Mouse (Mus musculus) layer of hippocampus, adult 8-10 months (tissue): Measurements from ENCODE around the gene Sgta. TPM values are rescaled to one million over a fixed set of nuclear protein-coding genes. Genes with fewer than 3 reads are reported as not detected.

Source experiments
- DNase-seq, 2 experiments: peaks; one replicate each; pipeline ENCODE4 v3.0.0; 2022; ENCODE audit warnings: low spot score in 2 of 2
- total RNA-seq, 4 experiments: library from RNA; stranded (reverse); gene quantifications; 2 replicates each; pipeline ENCODE4 v1.2.4; 2022

The Sgta gene
- total RNA-seq, 4 experiments from 2014 or later, result 165 to 175 (median 172) TPM

DNA sequence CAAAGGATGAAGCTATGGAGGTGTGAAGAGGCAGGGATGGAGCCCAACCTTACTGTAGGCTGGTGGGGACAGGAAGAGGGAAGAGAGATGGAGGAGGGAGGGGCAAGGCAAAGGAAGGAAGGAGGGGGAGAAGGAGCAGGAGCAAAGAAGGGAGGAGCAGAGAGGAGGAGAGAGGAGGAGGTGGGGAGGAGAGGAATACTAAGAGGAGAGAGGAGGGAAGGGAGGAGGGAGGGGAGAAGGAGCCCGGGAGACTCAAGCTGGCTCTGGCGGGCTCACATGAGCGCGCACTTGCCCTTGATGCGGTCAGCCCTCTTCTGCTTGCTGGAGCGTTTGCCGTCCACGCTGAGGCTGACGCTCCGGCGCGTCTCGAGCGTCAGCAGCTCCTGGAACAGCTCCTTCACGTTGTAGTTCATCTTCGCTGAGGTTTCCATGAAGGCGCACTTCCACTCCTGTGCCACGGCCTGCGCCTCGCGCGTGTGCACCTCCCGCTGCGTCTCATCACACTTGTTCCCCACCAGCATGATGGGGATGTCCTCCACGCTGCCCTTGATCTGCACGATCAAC lies 38.4 kb downstream of the Sgta start:
- no peak for DNase-seq

DNA sequence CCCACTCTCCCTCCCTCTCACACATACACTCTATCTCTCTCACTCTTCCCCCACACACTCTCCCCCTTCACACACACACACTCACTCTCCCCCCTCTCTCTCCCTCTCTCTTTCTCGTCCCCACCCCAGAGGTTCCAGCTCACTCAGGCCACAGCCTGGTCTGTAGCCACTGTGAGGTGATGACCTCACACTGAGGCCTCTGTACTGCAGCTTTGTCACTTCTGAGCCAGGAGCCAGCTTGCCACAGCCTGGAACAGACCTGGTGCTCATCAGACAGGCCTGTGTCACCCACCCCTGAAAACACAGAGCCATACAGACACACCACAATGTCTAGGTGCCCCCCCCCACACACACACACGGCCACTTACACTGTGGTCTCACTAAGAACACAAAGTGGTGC lies 39.8 kb downstream of the Sgta start:
- DNase-seq, result no peak

DNA sequence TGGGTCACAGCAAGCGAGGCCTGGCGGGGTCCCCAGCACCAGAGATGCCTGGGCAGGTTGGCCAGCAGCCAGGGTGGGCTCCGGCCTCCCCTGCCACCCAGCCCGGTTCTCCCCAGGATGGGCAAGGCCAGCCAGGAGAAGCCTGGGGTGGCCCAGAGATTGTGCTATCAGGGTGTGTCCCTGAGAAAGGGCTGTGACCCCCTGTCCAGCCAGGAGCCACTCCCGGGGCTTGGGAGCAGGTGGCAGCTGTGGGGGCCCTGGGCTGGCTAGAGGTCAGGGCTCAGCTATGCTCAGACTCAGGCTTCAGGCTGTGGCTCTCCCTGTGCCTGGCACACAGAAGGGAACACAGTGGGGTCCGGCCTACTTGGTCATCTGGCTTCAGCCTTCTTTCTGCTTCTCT lies 40.3 kb downstream of the Sgta start:
- no peak for DNase-seq

- DNase-seq, result no peak
Measured at GRCm38 (mm10) chr10:81018326-81018725, 41.7 kb downstream of the Sgta start.

DNA sequence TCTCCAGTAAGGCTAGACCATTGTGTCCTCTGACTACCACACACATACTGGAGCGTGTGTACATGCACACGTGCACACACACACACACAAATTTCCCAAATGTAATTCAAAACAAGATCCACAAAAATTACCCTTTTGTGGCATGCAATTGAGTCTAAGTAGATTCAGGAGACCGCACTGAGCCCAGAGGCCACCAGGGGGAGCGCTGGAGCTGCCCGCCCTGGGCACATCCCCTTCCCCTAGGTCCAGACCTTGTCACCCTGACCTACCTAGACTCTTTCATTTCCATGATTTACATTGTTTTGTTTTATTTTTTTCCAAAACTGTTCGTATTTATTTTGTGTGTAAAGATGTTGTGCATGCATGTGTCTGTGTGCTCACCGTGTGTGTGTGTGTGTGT lies 43.3 kb downstream of the Sgta start:
- peak in 1 of 2 experiments; percentile 61 for DNase-seq

DNA sequence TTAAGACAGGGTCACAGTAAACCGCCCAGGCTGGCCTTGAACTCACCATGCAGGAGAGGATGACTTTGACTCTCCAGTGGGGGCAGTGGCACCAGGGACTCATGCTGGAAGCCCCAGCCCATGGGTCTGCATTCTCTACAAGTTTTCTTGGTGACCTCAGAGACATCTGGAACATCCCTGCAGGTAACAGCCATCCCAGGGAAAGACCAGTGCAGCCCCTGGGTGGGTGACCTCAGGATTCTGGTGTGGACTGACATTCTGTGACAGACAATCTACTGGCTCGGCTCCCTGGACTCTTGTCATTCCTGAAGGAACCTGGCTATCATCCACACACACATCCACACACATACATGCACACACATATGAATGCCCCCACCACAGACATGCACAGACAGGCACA lies 44.3 kb downstream of the Sgta start:
- DNase-seq, result no peak

DNA sequence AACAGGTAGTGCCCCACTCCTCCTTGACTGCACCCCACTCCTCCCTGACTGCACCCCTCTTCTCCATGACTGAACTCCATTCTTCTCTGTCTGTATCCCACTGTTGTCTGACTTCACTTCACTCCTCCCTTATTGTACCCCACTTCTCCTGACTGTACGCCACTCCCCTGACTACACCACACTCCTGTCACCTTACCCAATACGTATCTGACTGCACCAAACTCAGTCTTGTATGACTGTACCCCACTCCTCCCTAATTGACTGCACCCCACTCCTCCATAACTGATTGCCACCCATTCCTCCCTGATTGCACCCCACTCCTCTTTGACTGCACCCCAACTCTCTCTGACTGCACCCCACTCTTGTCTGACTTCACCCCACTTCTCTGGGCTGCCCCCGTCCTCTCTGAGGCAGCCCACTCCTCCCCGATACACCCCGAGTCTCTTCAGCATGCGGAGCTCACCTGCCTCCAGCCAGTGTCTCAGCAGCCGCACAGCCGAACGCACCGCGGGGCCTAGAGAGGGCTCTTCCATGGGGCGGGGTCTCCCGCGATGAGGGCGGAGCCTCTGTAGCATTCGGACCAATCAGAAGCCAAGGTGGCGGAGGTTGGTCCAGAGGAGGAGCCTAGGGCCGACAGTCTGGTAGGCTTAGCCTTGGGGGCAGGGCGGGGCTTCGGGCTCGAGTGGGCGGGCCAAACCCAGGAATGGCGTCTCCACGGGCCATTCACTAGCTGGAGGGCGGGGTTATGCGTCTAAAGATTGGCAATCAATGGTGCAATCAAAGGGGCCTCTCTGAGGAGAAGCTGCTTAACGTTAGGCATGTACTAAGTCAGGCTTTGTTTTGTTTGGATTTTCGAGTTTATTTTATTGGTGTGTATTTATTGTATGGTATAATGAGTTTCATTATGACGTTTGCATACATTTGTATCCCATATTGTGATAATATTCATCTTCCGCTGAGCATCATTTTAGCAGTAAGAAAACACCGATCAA lies 45.3 kb downstream of the Sgta start, which contains the start of gene Gng7:
Gene Gng7 (minus strand): TSS at position 553 of the 992 bp plus-strand sequence.
- DNase-seq, result peak; percentile 98 to 99

DNA sequence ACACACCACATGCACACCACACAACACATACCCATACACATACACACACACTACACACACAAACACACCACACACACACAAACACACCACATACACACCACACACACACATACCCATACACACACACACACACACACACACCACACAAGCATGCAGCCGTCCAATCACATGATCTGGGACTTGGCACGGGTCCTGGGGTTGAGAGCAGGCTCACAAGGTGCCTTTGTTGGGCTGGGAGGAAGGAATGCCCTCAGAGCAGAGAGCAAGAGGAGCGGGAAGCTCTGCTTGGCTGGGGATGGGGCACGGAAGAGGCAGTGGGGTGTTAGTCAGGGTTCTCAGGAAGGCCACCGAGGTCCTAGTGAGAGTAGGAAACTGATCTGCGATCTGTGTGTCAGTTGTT lies 49.1 kb downstream of the Sgta start:
- no peak for DNase-seq

- DNase-seq, result no peak
Measured at GRCm38 (mm10) chr10:81007240-81007639, 52.7 kb downstream of the Sgta start.

- no peak for DNase-seq
Measured at GRCm38 (mm10) chr10:81006005-81006677, 53.8 kb downstream of the Sgta start.

DNA sequence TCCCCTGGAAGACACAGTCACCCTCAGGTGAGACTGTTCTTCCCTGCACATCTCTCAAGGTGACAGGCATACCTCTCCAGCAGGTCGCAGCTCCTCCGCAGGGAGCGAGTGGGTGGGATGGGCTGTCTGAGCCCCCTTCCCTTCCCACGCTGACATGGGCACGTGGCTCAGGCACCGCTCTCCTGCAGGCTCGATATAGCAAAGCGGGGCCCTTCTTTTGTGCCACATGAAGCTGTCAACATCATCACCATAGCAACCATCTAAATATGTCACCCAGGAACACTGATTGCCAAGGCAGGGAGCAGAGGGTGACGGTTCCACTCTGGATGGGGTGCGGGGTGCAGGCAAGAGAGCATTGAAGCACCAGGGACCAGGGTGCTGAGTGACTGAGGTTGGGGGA lies 58.8 kb downstream of the Sgta start:
- peak; percentile 68 to 83 for DNase-seq

- DNase-seq, result no peak
Measured at GRCm38 (mm10) chr10:81000197-81001062, 59.6 kb downstream of the Sgta start.

- peak; percentile 89 to 93 for DNase-seq
Measured at GRCm38 (mm10) chr10:80999362-81000196, 60.4 kb downstream of the Sgta start.

- DNase-seq, result no peak
Measured at GRCm38 (mm10) chr10:80998778-80999177, 61.2 kb downstream of the Sgta start.

- no peak for DNase-seq
Measured at GRCm38 (mm10) chr10:80998021-80998420, 62.0 kb downstream of the Sgta start.

GRCm38 (mm10) chr10:80997332-80997731 lies 62.6 kb downstream of the Sgta start:
- no peak for DNase-seq

- no peak for DNase-seq
Measured at GRCm38 (mm10) chr10:80996501-80996900, 63.5 kb downstream of the Sgta start.

- DNase-seq, result peak; percentile 81 to 88
Measured at GRCm38 (mm10) chr10:80995091-80995632, 64.8 kb downstream of the Sgta start.

- DNase-seq, result no peak
Measured at GRCm38 (mm10) chr10:80994621-80995020, 65.4 kb downstream of the Sgta start.
